Mouse (Mus musculus): ENCODE results near the gene Stxbp2.
"Not testable (repeated sequence)": the region's sequence is repeated elsewhere in the genome, so short reads cannot be mapped to it uniquely, and the experiment has no call there.

Stxbp2 gene

DNA sequence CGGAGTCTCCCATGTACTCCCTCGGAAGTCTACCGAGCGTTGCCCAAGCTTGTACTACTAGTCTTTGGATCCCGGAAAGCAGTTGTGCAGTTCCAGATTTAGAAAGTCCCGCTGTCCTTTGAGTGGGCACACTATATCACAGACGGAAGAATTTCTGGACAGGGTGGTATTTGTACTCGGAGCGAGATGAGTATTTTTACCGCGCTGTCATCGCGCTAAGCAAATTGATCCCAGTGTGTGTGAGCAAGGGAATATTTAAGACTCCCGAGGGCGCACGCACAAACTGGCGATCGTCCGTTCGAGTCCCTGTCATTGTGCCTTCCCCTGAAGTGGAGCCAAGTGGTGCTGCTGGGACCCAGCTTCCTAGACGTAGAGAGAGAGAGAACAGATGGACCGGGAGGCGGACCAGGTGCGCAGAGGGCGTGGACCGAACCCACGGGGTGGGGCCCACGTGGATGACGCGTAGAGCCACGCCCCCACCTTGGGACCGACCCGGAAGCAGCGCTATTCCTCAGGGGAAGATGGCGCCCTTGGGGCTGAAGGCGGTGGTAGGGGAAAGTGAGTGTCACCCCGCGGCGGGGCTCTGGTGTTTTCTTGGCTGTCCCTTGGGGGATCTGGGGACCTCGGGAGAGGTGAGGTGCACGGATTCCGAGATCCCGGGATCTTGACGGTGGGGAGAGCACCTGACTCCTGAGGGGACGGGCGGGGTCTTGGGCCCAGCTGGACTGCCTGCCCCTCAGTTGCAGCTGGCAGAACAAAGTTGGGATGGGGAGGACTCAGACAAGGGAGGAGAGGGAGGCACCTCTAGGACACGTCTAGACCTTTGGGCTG is at the start of gene Stxbp2:
TSS of gene Stxbp2 (plus strand) at position 309 of the 831 bp plus-strand sequence.
- DNase-seq = peak; percentile 81 to 88

GRCm38 (mm10) chr8:3581961-3582360 is 48.8 kb upstream of the Stxbp2 start:
- DNase-seq = not testable (repeated sequence)

DNA sequence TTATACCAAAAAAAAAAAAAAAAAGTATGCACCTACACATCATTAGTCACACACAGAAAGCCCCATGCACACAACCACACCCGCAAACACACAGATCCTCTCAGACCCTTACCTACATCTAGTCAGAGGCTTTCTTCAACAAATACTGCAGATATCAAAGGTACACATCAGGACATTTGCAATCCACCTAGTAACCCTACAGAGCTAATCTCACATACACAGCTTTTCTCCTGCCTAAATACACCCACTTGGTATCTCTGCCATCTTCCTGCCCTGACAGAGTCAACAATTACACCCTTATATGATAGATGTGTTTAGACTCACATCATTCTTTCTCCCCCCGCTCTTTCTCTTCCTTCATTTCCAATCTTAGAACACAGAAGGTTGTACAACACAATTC is 44.3 kb upstream of the Stxbp2 start:
- DNase-seq = no peak

DNA sequence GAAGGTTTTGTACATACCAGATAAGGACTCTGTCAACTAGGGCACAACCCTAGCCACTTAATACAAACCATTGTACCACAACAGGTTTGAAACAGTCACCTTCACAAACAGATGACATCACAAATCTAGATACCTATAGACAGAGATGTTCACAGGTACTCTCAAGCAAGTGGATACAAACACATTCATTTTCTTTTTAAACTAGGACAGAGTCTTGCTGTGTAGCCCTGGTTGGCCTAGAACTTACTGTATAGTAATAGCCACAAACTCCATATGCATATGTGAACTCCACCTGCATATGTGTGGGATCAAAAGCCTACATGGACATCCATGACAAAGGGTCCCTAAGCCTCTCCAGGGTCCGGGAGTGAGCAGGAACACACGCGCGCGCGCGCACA is 43.8 kb upstream of the Stxbp2 start, which contains the start of gene Camsap3:
TSS of gene Camsap3 (plus strand) at position 301 of the 398 bp plus-strand sequence.
- no peak for DNase-seq

DNA sequence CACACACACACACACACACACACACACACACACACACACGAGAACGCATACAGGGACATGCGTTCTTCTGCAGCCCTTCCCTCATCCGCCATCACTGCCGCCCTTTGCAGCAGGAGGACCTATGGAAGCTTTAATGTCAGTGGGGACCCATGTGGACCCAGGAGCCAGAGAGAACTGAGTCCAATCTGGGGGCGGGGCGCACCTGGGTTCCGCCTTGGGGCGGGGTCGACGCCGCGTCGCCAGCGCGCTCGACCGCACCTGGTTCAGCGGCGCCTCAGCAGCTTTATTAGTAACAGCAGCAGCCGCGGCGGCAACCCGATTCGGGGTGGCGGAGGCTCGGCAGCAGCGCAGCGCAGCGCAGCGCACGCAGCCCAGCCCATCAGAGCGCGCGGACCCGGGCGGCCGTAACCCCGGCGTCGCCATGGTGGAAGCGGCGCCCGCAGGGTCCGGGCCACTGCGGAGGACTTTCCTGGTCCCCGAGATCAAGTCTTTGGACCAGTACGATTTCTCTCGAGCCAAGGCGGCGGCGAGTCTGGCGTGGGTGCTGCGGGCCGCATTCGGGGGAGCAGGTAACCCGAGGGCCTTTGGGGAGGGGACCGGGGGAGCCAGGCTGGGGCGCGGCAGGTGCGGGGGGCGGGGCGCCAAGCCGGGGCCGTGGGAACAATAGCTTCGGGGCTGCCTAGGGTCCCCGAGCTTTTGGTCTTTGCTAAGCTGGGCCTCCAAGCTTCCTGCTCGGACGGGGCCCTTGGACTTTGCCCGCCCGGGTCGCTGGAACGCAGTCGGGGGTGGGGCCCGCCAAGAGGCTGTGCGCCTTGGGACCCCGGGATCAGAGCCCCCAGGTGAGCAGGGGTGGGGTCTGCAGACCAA is 43.1 kb upstream of the Stxbp2 start:
- DNase-seq = peak in 1 of 2 experiments; percentile 14

- DNase-seq = no peak
These were observed 42.5 kb upstream of the Stxbp2 start for GRCm38 (mm10) chr8:3588258-3588633.

- DNase-seq = no peak
These were observed 37.3 kb upstream of the Stxbp2 start for GRCm38 (mm10) chr8:3593470-3593869.

DNA sequence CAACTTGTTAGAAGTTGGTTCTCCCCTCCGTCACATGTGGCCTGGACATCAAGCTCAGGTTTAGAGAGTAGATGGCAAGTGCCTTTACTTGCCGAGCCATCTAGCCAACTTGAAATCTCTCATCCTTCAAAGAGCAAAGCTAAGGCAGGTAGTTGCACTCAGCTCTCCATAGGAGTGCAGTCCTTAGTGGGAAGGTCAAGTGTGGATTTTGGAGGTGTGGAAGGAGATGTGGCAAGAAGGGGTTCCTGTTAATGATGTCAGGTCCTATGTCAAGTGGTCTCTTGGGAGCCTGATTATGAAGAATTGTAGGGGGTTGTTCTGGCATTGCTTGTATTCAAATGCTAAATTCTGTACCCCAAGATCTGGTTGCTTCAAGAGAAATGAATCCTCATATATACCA is 36.3 kb upstream of the Stxbp2 start:
- DNase-seq = no peak

DNA sequence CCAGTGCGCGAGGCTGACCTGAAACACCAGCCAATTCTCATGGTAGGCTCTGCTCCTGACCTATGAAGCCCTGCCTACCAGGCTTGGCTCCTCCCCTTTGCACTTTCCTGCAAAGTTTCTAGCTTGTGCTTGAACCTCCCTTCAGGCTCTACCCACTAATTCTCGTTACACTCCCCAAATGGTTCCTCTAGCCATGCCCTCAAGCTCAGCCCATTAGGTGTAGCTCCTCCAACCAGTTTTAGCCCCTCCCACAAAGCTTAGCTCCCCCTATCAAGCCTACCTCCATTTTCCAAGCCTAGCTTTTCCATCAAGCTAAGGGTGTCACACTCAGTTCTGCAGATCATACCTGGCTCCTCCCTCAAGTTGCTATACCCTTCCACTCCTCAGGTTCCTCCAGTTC is 32.7 kb upstream of the Stxbp2 start:
- no peak for DNase-seq

GRCm38 (mm10) chr8:3599219-3599618 is 31.5 kb upstream of the Stxbp2 start:
- no peak for DNase-seq

DNA sequence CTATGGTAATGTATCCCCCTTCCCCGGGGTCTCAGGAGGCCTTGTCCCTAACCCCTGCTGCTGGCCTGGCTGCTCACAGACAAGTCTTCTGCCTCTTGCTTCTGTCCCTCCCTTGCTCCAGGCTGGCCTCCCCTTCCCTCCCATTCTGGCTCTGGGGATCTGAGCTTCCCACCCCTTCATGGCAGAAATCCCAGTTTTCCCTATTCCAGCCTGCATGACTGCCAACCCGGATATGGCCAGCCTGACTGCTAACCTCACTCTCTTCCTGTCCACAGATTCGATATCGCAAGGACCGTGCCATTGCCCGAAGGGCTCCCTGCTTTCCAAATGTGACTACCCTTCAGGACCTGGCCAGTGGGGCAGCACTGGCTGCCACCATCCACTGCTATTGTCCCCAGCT is 30.4 kb upstream of the Stxbp2 start:
- DNase-seq = no peak

GRCm38 (mm10) chr8:3603439-3603838 is 27.3 kb upstream of the Stxbp2 start:
- DNase-seq = no peak

DNA sequence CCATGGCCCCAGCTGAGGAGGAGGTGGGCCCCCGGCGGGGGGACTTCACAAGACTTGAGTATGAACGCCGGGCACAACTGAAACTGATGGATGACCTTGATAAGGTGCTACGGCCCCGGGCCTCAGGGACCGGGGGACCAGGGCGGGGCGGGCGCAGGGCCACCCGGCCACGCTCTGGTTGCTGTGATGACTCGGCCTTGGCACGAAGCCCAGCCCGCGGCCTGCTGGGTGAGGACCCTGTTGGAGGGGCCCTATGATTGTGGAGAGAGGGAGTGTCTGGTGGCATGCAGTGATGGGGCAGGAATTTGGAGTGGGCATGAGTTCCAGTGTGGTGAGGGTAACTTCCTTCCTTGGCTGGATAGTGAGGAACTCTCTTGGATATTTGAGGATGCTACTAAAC is 24.2 kb upstream of the Stxbp2 start:
- no peak for DNase-seq

DNA sequence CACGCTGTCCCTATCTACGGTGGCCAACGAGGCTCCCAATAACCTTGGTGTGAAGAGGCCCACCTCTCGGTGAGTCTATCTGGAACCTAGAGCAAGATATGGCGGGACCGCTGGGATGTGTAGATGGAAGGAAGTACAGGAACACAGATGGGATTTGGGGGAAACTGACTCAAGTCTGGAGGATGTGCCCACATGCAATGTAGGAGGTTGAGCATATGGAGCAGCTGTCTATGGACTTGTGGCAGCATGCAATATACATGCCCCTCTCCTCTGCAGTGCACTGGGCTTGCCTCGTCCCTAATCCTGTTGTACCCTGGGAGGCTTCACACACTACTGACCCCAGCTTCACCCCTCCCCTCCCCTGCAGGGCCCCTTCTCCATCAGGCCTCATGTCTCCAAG is 22.9 kb upstream of the Stxbp2 start:
- no peak for DNase-seq

DNA sequence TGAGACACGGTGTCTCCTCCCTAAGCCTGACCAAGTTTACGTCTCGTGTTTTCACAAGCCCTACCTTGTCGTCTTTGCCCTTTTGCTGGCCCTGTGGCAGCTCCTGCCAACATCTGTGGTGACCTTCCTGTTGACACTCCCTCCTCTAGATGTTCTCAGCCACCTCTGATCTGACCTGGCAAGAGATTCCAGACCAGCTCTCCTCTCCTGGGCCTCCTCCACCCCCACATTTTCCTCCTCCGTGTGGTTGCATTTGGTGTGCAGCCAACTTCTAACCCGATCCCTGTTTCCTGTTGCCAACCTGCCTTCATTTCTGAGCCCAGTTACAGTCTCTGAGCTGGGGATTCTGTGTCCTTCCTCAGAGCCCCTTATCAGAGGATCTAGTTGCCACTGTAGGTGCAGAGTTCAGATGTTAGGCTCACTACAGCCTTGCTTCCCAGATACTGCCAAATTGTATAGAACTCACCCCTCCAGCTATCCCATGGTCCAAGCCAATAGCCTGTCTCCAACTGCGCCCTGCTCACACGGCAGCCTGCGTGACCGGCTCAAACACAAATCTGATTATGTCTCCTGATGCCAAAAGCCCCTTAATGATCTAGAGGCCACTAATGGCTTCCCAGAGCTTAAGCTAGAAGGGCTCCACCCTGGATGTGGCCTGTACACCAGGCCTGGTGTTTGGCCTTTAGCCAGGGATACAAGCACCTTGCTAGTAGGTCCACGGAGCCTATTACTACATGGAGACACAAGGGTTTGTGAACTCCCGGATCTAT is 21.5 kb upstream of the Stxbp2 start:
- DNase-seq = no peak

DNA sequence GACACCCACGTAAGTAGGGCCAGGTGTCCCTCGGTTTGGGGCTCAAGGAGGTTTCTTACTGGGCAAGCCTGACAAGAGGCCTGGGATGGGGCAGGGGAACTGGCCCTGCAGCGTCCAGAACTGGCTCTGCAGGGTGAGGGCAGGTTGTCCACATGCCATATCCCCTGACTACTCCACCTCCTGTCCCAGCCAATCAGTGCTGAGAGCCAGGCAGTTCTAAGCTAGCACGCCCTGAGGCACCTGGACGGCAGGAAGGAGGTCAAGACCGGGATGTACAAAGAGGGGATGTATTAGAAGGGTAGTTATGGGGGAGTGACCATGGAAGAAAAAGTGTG is 21.0 kb upstream of the Stxbp2 start:
- DNase-seq = no peak

DNA sequence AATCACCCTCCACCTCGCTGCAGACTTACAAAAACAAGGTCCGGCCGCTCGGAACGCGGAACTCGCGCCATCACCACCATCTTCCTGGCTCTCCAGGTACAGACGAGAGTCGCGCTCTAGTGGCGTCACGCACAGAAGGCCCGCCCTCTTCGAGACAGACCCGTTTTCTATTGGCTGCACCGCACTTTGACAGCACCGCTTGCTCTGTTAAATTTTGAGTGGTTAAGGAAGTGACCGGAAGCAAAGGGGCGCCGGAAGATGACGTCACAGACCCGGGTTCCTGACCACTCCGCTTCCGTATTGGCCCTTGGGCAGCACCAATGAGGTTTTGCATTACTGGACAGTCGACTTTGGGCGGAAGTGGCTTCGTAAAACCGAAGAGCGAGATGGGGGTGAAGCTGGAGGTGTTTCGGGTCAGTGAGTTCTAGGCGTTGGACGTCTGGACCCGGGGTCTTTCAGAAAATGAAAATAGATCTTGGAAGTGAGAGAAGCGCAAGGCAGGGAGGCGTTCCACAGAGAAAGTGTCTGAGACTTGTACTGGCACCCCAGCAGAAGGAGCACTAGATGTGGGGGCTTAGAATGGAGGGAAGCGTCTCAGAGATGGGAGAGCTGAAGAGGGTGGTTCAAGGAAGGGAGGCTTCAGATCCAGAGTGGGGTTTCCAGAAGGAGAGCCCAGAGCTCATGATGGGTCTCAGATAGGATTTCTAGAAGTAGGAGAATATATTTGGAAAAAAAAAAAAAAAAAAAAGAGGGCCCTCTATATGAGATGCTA is 9.4 kb upstream of the Stxbp2 start, which contains the start of the genes Xab2 and Pet100:
TSS of gene Xab2 (minus strand) at position 118 of the 772 bp plus-strand sequence.
TSS of gene Pet100 (plus strand) at position 350 of the 772 bp plus-strand sequence.
- peak; percentile 95 to 96 for DNase-seq

- DNase-seq = no peak
These were observed 8.6 kb upstream of the Stxbp2 start for GRCm38 (mm10) chr8:3622119-3622518.

DNA sequence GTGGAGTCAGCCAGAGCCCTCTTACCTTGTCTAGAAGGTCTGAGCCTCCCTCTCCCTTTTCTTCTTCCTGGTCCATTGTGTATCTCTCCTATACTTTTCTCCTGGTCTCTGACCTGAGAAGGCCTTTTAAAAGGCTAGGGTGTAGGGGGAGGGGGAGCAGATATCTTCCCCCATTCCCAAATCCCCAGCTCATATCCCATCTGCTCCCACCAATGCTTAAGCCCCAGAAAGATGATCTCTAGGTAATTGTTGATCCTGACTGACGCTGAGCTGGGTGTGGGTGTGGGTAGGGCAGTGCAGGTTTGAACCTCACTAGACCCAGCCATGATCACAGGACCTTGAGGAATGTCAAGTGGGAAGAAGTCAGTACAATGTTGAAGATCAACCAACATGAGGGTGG is 5.3 kb upstream of the Stxbp2 start, which contains the start of gene Pcp2:
TSS of gene Pcp2 (minus strand) at position 101 of the 400 bp plus-strand sequence.
- DNase-seq = no peak

DNA sequence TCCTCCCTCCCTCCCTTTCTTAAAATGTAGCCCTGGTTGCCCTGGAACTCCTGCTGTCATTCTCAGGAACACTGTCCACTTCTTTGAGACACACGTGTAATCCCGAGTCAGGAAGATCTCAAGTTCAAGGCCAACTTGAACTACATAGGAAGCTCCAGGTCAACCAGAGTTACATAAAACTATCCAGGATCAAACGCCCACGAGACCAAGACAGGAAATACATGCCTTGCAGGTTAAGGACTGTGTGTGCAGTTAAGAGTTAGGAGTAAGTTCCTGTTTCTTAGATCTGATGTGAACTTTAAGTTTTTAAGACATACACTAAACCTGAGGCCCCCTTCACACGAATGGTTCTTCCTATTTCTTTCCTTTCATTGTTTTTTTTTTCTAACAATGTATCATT is 3.8 kb upstream of the Stxbp2 start:
- no peak for DNase-seq

DNA sequence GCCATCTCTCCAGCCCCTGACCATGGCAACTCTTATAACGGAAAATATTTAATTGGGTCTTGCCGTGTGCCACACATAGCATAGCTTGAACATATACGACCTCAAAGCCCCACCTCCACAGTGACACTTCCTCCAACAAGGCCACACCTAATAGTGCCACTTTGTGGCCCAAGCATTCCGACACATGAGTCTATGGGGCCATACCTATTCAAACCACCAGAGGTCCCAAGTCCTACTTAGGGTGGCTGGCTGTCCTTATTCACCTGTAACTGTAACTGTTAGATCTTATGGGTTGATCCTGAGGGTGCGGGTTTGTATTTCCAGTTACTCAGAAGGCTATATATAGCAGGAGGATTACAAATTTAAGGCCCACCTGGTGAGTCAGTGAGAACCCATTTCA is 2.7 kb upstream of the Stxbp2 start:
- DNase-seq = peak in 1 of 2 experiments; percentile 26

DNA sequence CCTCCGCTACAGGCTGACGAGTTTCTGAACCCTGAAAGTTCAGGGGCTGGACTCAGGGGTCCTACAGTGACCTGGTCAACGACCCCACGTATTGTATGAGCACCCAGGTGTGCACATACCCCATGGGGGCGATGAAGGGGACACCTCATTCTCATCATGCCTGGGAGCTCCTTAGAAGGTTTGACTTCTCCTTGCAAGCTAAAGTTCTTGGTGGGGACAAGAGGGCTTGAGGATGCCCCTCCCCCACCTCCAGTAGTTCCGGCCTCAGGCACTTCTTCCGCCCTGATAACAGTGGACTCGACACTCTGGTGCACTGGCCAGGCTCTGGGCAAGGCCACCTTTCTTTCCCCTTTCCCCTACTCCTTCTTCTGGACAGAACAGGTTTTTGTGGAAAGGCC is 722 bp downstream of the Stxbp2 start:
- DNase-seq = peak in 1 of 2 experiments; percentile 18
